Mouse (Mus musculus): ENCODE measurements at regions not wholly inside any gene's neighbourhood (a gene's known extent, or its start where the extent isn't known, plus 50 kb on each side); places are given as distances from the start of the nearest gene placed in this dataset.

DNA sequence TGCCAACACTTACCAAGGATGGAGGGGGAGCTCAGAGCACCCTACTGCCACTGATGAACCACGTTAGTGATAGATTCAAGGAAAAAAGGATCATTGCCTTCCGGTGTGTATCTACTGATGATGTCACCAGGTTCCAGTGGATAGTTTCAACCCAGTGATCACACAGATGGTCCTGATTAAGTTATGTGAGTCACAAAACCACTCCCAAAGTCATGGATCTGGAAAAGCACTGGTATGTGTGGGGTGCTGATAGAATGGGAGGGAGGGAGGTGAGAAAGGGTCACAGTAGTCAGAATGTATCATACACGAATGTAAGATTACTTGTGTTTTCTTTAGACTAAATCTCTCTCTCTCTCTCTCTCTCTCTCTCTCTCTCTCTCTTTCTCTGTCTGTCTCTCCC is 523.6 kb upstream of the Tmpo start:
- TF ChIP-seq POLR2A (IDR thresholded peaks at IDR 0.05; ENCODE audit: insufficient read depth, low read length) (no peak), CTCF (IDR thresholded peaks at IDR 0.05; ENCODE audit: low read depth, low read length) (no peak)

Data from ES-Bruce4 (cell line).